Mouse (Mus musculus): ENCODE results near the gene Exoc7.

The Exoc7 gene

GRCm38 (mm10) chr11:116274045-116274666 is 32.9 kb downstream of the Exoc7 start, which contains the start of gene Srp68:
TSS of gene Srp68 (minus strand) at chr11:116274217.
- DNase-seq, result peak; percentile 95

- DNase-seq, result no peak
Observed at GRCm38 (mm10) chr11:116273469-116274044, 33.5 kb downstream of the Exoc7 start.

- DNase-seq, result no peak
Observed at GRCm38 (mm10) chr11:116272589-116273468, 34.2 kb downstream of the Exoc7 start.

DNA sequence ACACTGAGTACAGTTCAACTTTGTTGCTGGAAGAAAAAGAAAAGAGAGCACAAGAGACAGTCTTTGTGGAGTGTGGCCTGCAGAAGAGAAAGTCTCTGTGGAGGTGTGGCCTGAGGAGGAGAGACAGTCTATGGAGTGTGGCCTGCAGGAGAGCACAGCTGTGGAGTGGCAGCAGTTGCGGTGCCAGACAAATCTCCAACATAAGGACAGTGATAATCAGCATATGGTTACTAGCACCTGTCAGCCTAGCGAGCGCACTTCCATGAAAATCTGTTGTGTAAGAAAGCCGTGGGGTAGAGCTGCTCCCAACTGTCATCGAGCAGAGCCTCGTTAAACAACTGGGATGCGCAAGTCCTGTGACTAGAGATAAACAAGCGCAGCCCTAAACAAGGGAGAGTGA is 37.5 kb downstream of the Exoc7 start:
- no peak for DNase-seq

GRCm38 (mm10) chr11:116268313-116268712 is 38.7 kb downstream of the Exoc7 start:
- no peak for DNase-seq

DNA sequence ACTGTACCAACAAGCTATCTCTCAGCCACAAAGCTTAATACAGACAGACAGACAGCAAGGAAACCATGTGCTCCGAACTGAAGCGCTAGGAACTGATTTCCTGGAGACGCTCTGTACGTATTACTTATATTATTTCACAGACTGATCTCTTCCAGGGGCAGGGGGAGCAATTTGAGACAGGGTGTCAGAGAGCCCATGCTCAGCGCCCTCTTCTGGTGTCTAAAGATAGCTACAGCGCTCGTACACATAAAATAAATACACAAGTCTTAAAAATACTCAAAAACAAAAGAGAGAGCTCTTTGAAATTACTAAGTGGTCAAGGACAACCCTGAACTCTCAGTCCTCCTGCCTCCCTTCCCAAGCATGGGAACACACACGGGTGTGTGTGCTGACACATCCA is 39.4 kb downstream of the Exoc7 start:
- DNase-seq, result no peak

DNA sequence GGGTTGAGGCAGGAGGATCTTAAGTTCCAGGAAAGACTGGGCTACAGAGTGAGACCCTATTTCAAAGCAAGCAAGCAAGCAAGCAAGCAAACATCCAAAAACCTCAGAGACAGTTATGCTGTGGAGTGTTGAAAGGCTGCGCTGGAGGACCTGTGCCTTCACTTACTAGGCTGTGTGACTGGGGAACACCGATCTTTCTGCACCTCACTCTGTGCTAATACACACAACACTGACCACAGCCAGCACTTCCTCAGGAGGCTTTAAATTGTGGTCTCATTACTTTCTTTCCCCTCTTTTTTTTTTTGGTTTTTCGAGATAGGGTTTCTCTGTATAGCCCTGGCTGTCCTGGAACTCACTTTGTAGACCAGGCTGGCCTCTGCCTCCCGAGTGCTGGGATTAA is 41.2 kb downstream of the Exoc7 start:
- DNase-seq, result no peak

- no peak for DNase-seq
Observed at GRCm38 (mm10) chr11:116265352-116265751, 41.7 kb downstream of the Exoc7 start.

- DNase-seq, result peak; percentile 71 to 87
Observed at GRCm38 (mm10) chr11:116260259-116260658, 46.8 kb downstream of the Exoc7 start.

- no peak for DNase-seq
Observed at GRCm38 (mm10) chr11:116259461-116259860, 47.6 kb downstream of the Exoc7 start.

DNA sequence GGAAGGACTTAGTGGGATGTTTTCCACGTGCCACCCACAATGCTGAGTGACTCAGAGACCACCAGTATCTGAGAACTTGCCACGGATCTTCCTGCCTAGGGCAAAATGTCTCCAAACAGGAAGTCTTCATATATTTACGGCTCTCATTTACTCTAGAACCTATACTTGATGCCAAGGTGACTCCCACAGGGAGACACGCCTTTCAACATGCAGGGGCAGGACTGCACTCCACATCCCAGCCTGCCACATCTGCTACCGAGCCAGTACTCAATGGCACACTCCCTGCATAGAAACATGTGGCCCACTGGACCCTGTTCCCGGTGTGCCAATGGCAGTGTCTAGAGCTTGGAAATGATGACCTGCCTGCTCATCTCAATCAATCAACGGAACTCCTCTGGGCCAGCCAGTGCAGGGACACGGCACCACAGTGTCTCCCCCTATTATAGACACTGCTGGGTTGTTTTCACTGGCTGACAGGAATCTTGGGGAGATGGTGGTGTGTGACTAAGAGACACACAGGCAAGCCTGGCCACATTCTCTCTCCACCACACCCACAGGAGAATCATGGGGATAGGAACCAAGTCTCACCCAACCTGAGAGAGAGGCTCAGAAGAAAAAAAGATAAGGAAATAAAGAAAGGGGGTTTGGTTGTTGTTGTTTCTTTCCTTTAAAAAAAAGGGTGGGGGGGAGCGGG is 50.9 kb downstream of the Exoc7 start:
- DNase-seq, result no peak

- DNase-seq, result no peak
Observed at GRCm38 (mm10) chr11:116255090-116255981, 51.7 kb downstream of the Exoc7 start.

GRCm38 (mm10) chr11:116254627-116255026 is 52.4 kb downstream of the Exoc7 start:
- DNase-seq, result peak; percentile 59 to 82

- DNase-seq, result no peak
Observed at GRCm38 (mm10) chr11:116253076-116253600, 53.9 kb downstream of the Exoc7 start.

- no peak for DNase-seq
Observed at GRCm38 (mm10) chr11:116250898-116251297, 56.1 kb downstream of the Exoc7 start.

DNA sequence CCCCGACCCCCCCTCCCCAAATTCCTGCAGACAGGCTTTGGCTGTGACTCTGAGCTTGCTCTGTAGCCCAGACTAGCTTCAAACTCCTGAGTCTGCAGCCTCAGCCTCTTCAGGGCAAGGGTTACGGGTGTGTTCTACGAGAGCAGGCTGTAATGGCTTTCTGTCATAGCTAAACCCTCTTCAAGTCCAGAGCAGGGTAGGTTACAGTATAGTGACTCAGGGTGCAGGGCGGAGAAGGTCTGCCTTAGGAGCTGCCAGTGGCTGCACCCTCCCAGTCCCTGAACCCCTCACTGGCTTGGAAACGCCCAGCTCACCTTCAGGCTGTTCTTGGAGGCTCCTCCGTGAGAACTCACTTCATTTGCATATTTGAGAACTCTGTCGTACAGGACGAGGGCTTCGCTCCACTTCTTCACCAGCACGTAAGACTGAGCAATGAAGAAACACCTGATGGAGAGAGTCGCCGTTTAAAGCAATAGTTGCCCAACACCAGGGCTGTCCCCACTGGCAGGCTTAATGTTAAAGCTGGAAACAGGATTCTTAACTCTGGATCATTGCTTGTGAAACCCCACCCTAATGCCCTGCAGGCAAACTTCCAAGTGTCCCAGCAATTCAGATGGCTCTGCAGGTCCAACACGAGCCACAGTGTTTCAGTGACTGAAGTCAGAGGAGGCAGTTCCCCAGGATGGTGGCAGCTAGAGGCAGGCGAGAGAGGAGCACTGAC is 59.4 kb downstream of the Exoc7 start:
- DNase-seq, result peak; percentile 30 to 56

- no peak for DNase-seq
Observed at GRCm38 (mm10) chr11:116245616-116246015, 61.4 kb downstream of the Exoc7 start.

GRCm38 (mm10) chr11:116244580-116244979 is 62.5 kb downstream of the Exoc7 start:
- no peak for DNase-seq

GRCm38 (mm10) chr11:116241744-116242235 is 65.2 kb downstream of the Exoc7 start:
- no peak for DNase-seq

DNA sequence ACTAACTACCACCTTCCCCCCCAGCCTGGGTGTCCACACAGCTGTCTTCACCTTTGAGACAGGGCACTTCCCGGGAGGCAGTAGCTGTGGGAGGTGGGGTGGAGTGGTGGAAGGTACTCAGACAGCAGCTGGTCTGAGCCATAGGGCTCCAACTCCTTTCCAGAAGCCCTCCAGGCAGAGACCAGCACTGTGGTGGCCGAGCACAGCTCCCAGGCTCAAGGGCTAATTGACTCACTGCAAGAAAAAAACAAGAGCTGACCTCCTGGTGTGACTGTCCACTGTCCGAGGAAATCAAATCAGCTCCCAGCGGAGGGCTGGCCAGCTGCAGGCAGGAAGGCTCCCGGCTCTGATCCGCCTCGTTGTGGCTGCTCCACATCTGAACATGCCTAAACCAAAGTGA is 67.2 kb downstream of the Exoc7 start:
- DNase-seq, result peak in 1 of 2 experiments; percentile 50
